Mouse (Mus musculus): Measurements from ENCODE around the gene Adamts16.

The Adamts16 gene

GRCm38 (mm10) chr13:70714081-70714775 lies 127.4 kb downstream of the Adamts16 start:
- no peak for TF ChIP-seq GATA4 (IDR thresholded peaks at IDR 0.05; ENCODE audit: insufficient replicate concordance, low read length)

GRCm38 (mm10) chr13:70713331-70713730 lies 128.3 kb downstream of the Adamts16 start:
- TF ChIP-seq GATA4 (IDR thresholded peaks at IDR 0.05; ENCODE audit: insufficient replicate concordance, low read length), result no peak

GRCm38 (mm10) chr13:70707158-70707854 lies 134.3 kb downstream of the Adamts16 start:
- no peak for TF ChIP-seq GATA4 (IDR thresholded peaks at IDR 0.05; ENCODE audit: insufficient replicate concordance, low read length)

- TF ChIP-seq GATA4 (IDR thresholded peaks at IDR 0.05; ENCODE audit: insufficient replicate concordance, low read length), result no peak
These were observed 138.7 kb downstream of the Adamts16 start for GRCm38 (mm10) chr13:70702904-70703303.

- TF ChIP-seq GATA4 (IDR thresholded peaks at IDR 0.05; ENCODE audit: insufficient replicate concordance, low read length), result no peak
These were observed 142.7 kb downstream of the Adamts16 start for GRCm38 (mm10) chr13:70698812-70699387.

- no peak for TF ChIP-seq GATA4 (IDR thresholded peaks at IDR 0.05; ENCODE audit: insufficient replicate concordance, low read length)
These were observed 152.1 kb downstream of the Adamts16 start for GRCm38 (mm10) chr13:70689452-70689960.

GRCm38 (mm10) chr13:70685825-70686224 lies 155.8 kb downstream of the Adamts16 start:
- no peak for TF ChIP-seq GATA4 (IDR thresholded peaks at IDR 0.05; ENCODE audit: insufficient replicate concordance, low read length)

GRCm38 (mm10) chr13:70684976-70685609 lies 156.5 kb downstream of the Adamts16 start:
- TF ChIP-seq GATA4 (IDR thresholded peaks at IDR 0.05; ENCODE audit: insufficient replicate concordance, low read length), result no peak

- TF ChIP-seq GATA4 (IDR thresholded peaks at IDR 0.05; ENCODE audit: insufficient replicate concordance, low read length), result no peak
These were observed 160.0 kb downstream of the Adamts16 start for GRCm38 (mm10) chr13:70681411-70682183.

GRCm38 (mm10) chr13:70680316-70680715 lies 161.3 kb downstream of the Adamts16 start:
- TF ChIP-seq GATA4 (IDR thresholded peaks at IDR 0.05; ENCODE audit: insufficient replicate concordance, low read length), result no peak

Measured in liver, adult (tissue).